Mouse (Mus musculus) frontal cortex, postnatal 14 days (tissue): ENCODE data around the gene AC131692.1.
"Not testable (repeated sequence)": the region's sequence is repeated elsewhere in the genome, so short reads cannot be mapped to it uniquely, and the experiment has no call there.

ENCODE experiments used
- DNase-seq, 2 experiments: peaks; one replicate each; pipeline ENCODE4 v3.0.0; 2022; ENCODE audit warnings: low spot score in 2 of 2

AC131692.1 gene

DNA sequence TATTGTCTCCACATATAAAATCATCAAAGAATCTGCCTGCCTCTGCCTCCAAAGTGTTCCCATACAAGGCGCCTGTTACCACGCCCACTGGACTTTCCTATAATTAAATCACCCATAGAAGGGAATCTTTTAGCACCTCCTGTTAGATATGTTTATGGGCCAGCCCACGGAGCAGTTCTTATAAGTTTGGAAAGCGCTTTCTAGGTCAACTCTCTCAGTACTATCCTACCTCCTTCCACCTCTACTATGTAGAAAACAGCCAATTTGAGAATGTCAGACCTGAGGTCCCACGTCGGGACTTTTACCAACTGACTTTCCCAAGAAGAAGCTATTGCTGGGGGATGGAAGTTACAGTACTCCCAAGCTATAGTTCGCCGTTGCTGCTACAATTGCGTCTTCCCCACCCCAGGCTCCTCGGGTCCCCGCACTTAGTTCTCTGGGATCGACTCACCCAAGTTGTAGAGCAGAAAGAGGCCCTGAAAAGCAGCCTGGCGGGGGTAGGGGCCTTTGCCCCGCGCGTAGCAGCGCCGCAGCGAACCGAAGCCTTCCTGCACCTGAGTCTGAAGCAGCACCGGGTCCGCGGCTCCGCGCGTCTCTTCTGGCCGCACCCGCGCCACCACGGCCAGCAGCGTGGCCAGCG, 23.2 kb downstream of the AC131692.1 start:
- DNase-seq = no peak

- DNase-seq = peak; percentile 81 to 86
Measured at GRCm38 (mm10) chr19:6117986-6118676, 23.9 kb downstream of the AC131692.1 start, which contains the start of gene Sac3d1. Gene Sac3d1 (minus strand): TSS chr19:6118650.

DNA sequence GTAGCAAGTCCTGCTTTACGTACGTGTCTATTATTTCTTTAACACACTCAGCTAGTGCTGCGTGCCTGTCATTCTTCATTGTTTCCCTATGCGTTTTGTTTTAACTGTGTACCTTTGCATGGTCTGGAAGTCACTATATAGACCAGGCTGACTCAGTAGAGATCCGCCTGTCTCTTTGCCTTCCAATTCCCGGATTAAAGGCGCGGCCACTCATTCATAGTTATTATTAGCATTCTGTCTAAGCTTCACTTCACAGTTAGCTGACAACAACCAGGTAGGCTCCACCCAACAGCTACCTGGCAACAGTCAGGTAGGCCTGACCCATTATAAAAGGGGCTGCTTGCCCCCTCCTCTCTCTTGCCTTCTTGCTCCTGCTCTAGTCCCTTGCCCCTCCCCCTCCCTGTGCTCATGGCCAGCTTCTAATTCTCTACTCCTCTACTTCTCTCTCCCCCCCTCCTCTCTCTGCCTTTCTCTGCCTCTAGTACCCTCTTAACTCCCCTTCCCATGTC, 24.5 kb downstream of the AC131692.1 start:
- DNase-seq = no peak

- no peak for DNase-seq
Measured at GRCm38 (mm10) chr19:6121761-6122160, 27.5 kb downstream of the AC131692.1 start.

- no peak for DNase-seq
Measured at GRCm38 (mm10) chr19:6123330-6123729, 29.1 kb downstream of the AC131692.1 start.

DNA sequence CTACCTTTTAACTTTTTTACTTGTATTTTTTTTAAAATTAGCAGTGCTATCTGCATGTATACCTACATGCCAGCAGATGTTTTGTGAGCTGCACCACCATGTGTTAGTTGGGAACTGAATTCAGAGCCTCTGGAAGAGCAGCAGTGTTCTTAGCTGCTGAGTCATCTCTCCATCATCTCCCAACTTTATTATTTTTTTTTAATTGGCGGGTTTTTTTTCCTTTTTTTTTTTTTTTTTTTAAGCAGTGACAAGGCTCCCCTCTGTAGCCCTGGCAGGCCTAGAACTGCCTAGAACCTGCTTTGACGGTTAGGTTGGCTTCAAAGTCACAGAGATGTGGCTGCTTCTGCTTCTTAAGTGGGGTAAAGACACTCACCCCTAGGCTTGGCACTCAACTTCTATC, 30.7 kb downstream of the AC131692.1 start:
- DNase-seq = no peak

DNA sequence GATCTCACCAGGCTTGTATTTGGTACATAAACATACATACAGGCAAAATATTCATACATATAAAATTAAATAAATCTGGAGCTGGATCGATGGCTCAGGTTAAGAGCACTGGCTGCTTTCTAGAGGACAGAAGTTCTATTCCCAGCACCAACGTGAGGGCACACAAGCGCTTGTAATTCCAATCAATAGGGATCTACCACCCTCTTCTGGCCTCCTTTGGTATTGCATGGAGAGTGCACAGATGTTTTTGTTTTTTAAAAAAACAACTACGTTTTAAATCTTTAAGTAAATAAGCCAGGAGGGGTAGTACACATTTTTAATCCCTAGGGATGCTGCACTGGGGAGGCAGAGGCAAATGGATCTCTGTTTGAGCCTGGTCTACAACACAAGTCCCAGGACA, 32.1 kb downstream of the AC131692.1 start:
- no peak for DNase-seq

DNA sequence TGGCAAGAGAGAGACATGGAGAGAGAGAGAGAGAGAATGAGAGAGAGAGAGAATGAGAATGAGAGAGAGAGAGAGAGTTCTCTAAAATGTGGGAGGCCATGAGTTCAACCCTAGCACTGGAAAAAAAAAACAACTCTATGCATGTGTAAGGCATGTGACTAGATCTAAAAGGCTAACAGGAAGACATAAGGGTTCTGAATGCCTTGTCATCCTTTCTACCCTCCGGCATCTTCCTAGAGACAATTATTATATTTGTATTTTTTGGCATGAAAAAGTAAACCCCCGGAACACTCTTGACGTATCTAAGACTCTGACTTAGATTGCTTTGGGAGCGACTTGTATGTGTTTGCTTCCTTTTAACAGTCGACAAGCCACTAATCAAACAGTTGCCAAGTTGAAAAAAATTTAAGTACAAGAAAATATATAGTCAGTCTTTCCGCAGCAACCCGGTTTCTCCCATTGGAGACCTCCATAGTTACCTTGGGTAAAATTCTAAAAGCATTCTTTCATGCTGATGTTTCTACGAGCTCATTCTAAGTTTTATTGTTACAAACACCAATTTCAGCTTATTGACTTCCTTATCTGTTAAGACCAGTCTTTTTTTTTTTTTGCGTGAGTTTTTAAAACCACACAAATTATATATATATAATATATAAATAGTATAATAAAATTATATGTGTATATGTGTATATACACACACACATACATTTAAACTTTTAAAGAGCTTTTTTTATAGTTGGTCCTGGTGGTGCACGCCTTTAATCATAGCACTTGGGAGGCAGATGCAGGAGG, 32.8 kb downstream of the AC131692.1 start:
- DNase-seq = no peak

DNA sequence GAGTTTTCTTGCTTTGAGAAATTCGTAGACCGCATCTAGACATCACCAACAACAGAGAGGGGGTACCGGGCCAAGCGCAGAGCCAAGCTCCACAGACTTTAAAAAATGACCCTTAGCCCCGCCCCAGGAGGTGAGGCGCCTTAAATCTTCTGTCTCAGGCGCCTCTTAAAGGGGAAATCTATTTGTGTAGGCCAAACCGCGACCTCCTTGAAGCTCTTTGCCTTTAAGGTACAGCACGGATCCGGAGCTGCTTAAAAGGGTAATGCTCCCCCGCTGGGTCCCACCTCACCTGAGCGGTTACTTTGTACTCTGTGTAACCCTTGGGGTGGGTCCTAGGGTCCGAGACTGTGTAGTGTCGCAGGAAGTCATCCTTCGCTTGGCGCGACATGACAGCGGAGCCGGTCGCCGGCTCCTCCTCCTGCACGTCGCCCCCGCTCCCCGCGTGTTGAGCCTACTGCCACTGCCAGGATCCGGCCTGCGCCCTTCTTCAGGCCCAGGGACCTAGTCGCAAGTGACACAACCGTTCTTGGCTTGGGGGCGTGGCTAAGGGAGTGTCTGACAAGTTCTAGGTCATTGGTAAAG, 33.6 kb downstream of the AC131692.1 start, which contains the start of gene Snx15:
Snx15 (minus strand) TSS at position 545 of the 582 bp plus-strand sequence.
- DNase-seq = peak; percentile 91 to 94

DNA sequence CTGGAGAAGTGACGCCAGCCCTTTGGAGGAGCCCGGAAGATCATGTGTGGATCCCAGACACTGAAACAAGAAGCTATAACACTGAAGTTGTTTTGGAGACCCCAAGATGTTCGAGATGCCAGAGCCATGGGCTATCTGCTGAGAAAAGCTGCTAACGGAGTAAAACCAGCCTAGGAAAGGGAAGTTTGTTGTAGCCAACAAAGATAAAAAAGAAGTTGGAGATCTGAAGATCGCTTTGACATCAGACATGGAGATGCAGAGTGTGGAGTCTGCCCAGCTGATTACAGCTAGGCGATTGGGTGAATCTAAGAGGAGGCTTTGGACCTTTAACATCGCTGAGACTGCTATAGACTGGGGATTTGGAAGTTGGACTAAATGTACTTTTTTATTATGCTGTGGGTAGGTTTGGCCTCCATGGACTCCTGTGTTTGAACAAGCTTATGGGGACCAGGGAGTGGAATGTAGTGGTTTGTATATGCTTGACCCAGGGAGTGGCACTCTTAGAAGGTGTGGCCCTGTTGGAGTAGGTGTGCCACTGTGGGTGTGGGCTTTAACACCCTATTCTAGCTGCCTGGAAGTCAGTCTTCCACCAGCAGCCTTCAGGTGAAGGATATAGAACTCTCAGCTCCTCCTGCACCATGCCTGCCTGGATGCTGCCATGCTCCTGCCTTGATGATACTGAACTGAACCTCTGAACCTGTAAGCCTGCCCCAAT, 36.4 kb downstream of the AC131692.1 start:
- not testable (repeated sequence) for DNase-seq

DNA sequence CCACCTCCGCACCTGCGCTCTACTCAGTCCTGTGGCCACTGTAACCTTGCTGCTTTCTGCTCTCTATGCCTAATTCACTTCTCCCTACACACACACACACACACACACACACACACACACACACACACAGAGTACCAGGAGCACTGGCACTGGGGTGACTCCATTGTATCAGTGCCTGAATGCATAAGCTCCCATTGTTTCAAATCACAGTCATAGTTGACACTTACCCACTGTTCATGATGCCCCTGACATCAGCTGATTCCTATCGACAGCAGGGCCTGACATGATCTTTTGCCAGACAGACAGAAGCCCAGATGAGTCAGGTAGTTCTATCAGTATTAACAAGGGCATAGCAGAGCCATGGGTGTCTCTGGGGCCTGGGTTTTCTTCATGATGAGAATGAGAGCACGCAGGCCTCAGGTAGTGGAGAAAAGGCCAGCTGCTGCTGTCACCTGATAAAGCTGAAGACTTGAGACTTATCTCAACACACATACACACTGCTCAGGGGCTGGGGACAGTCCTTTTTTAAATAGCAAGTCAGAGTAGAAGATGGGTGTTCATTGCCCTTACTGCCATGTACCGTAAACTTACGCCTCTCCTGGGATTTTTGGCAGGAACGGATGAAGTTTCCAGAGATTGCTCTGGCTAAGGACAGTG, 38.1 kb downstream of the AC131692.1 start:
- no peak for DNase-seq

DNA sequence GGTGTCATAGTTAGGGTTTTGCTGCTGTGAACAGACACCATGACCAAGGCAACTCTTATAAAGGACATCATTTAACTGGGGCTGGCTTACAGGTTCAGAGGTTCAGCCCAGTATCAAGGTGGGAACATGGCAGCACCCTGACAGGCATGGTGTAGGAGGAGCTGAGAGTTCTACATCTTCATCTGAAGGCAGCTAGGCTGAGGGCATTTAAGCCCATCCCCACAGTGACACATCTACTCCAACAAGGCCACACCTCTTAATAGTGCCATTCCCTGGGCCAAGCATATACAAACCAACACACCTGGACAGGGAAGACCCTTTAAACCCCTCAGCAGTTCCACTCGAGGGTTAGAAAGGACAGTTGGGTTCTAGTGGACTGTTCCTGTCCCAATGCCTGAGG, 39.0 kb downstream of the AC131692.1 start:
- not testable (repeated sequence) for DNase-seq

DNA sequence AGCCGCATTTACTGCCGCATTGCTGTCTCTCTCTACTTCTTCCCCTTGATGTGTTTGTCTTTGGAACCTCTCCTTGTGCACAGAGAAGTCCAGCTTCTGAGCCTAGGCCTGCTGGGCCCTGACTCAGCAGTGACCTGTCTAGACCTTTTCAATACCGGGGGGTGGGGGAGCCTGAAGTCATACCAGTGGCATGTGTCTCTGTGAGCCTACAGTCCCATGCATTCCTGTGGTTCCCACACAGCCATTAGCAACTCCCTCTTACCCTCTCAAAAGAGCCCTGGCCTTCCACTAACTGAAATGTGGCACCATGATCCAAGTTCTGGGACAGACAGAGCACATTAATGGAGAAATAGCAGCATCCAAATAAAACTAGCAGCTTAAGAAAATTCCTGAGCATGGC, 42.2 kb downstream of the AC131692.1 start:
- no peak for DNase-seq

- DNase-seq = no peak
Measured at GRCm38 (mm10) chr19:6139701-6140100, 45.5 kb downstream of the AC131692.1 start.

DNA sequence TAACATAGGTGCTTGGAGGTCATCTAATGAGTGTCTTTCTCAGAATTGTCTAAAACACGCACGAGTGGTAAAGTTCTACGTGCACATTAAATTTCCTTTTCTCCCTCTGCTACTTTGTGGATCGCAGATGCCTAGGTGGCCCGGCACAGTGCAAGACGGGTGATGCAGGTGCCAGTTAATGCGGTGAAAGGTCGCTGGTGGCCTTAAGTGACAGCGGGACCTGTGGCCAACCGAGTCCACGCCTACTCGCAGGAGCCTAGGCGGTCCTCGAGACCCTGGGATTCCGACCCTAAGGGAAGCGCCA, 46.1 kb downstream of the AC131692.1 start:
- DNase-seq = no peak

DNA sequence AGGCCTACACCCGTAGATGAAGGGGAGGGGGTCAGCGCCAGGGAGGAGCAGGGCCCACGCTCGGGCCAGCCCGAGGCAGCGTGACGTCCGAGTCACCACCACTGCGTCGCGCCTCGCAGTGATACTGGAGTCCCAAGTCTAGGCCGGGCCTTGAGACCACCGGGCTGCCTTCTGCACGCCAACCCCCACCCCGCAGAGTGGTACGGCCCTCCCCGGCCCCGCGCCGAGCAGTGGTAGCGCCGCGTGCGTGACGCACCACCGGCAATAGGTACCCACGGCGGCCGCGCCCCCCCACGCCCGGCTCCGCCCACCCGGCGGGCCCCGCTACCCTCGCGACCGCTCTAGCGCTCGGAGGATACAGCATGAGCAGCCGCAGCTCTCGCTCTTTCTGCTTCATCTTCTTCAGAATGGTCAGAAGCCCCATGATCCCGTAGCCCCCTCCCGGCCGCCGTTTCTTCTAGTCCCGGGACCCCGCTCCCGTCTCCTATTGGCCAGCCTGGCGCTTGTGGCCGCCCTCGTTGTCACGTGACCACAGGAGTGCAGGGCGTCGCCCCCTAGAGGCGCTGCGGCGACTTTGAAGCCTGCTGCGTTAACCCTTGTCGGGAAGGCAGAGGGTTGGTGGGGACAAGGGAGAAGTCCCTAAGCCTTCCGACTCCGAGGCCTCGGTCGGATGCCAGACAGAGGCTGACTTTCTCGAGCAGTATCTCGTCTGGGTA, 46.6 kb downstream of the AC131692.1 start, which contains the start of gene Batf2:
Batf2 (plus strand) TSS at position 306 of the 716 bp plus-strand sequence.
- peak; percentile 88 to 89 for DNase-seq

DNA sequence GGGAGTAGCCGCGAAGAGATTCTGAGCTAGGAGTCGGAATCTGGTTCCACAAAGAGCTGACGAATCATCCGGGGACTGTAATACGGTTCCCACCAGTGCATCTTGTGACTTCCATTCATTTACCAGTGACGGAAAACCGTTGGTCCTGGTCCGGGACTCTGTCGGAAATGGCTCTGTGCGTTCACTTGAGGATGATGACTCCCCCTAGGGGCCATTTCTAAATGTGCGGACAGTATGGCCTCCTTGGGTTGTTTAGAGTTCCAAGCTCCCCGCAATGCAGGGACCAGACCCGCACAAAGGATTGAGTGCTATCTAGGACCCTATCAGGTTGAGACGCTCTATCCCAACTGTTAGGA, 47.2 kb downstream of the AC131692.1 start, which contains the start of gene Arl2:
Arl2 (minus strand) TSS at position 155 of the 356 bp plus-strand sequence.
- peak; percentile 75 to 77 for DNase-seq

GRCm38 (mm10) chr19:6144842-6145241, 50.6 kb downstream of the AC131692.1 start:
- no peak for DNase-seq
